Mouse (Mus musculus) bone marrow, adult 2 months (tissue): ENCODE measurements at regions not wholly inside any gene's neighbourhood (a gene's known extent, or its start where the extent isn't known, plus 50 kb on each side); places are given as distances from the start of the nearest gene placed in this dataset.

Source experiments
- H3K27ac ChIP-seq: fragments of 200-500 bp; 2 replicates; pipeline ENCODE4 v1.5.1; 2012; ENCODE audit warnings: low read depth, mild to moderate bottlenecking, control low read depth, inconsistent platforms, low read length; ENCODE audit not compliant: control insufficient read depth, poor library complexity, insufficient read depth
- H3K4me1 ChIP-seq: fragments of 200-500 bp; 2 replicates; pipeline ENCODE4 v1.6.1; 2011; ENCODE audit warnings: low read length; ENCODE audit not compliant: control insufficient read depth, insufficient read depth
- H3K4me3 ChIP-seq: fragments of 200-500 bp; replicated peaks from 2 replicates; pipeline ENCODE3; 2011; ENCODE audit warnings: mild to moderate bottlenecking, low read depth, low read length, control low read depth; ENCODE audit not compliant: control insufficient read depth
- CTCF ChIP-seq: fragments of 200-500 bp; IDR thresholded peaks from 2 replicates; pipeline ENCODE4 v1.5.1; 2011; ENCODE audit warnings: low read length, control low read depth; ENCODE audit not compliant: control insufficient read depth, insufficient read depth
- POLR2A ChIP-seq: fragments of 200-500 bp; IDR thresholded peaks from 2 replicates; pipeline ENCODE4 v1.6.1; 2011; ENCODE audit warnings: low read depth, mild to moderate bottlenecking, control low read depth, low read length, borderline replicate concordance; ENCODE audit not compliant: control insufficient read depth
- WGBS: fragments of 180-500 bp; shearing (Covaris S2); methylation state at CpG from one replicate; pipeline ENCODE4 v1.1.7; 2018; 5-methylcytosine and 5-hydroxymethylcytosine counted together

DNA sequence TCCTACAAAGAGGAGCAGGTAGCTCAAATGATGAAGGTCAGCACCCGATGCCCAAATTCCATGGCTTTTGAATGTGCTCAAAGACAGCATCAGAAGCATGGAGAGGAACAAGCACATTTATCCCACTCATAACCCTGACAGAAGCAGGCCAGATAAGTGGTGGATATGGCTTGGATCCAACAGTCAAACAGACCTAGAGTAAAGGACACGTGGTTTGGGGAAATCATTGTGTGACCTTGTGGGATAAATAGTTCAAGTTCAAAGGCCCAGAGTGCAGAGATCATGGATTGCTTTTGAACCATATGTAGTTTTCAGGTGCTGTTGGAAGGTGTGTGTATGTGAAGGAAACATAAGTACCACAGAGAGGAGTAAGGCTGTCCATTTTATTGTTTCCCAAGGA lies 94.9 kb upstream of the H2al1a start:
- Histone ChIP-seq H3K27ac (no peak overlapping the region), H3K4me3 (no peak overlapping the region), H3K4me1 (no peaks in the 10 kb centered on the region)
- 72% methylated on average over 2 of the region's 2 CpGs for WGBS
- no peak for TF ChIP-seq POLR2A
- TF ChIP-seq CTCF, result no peak

DNA sequence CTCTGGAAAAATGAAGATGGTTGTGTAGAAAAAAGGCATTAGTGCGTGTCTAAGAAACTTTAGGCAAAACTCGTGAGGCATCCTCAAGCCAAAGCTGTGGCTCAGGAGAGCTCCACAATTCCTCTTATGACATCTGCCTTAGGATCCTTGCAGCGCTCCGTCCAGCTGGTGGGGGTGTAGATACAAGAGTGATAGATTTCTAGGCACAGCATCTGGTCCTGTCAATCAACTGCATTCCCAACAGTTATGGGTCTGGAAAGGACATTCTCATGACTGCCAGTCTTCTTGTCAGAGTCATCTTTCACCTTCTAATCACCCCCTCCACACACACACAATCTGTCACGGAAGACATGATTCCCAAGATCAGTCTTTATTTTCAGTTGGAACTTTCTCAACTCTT lies 89.2 kb upstream of the H2al1a start:
- no peak for TF ChIP-seq POLR2A
- TF ChIP-seq CTCF, result no peak
- WGBS, result 69% methylated on average over 5 of the region's 5 CpGs
- Histone ChIP-seq H3K27ac (no peak overlapping the region), H3K4me1 (no peaks in the 10 kb centered on the region; the same call in 1 of the 2 replicates), H3K4me3 (no peak overlapping the region)

DNA sequence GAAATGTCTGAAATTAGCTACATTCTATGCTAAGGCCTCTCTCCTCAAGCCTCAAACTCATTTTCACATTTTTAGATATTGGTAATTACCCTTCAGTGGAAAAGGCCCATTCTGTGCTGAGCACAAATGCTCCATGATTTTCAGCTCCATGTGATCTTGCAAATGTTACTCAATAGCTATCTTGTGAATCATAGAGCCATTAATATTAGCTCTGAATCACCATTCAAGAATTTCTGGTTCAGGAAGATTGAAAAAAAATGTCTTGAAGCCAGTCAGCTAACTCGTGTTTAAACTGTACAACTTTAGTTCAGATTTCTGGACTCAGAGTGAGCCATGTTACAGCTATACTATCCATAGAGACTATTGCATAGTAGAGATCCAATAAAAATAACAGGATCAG lies 86.2 kb upstream of the H2al1a start:
- Histone ChIP-seq H3K4me3 (no peak overlapping the region), H3K27ac (no peak overlapping the region), H3K4me1 (no peaks in the 10 kb centered on the region; the same call in 1 of the 2 replicates)
- WGBS, result 62% methylated on average over 1 of the region's 1 CpGs
- no peak for TF ChIP-seq POLR2A
- TF ChIP-seq CTCF, result no peak

DNA sequence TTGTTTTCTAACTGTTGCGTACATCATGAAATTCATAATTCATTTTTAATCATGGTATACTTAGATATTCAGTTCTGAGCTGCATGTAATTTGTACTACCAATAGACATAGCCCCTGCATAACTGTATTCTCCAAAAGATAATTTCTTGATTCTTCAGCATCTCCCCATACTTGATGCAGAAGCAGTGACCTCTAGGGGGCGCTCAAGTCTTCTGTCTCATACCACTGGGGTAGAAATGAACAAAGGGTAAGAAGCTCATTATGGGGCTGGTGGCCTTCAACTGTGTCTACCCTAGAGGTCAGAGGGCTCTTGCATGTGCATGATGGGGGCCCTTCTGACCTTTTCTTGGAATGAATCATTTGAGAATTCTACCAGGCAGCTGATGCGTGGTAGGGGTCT lies 85.6 kb upstream of the H2al1a start:
- no peak for TF ChIP-seq CTCF
- TF ChIP-seq POLR2A, result no peak
- Histone ChIP-seq H3K27ac (no peak overlapping the region), H3K4me1 (no peaks in the 10 kb centered on the region; the same call in 1 of the 2 replicates), H3K4me3 (no peak overlapping the region)
- WGBS, result 54% methylated on average over 3 of the region's 3 CpGs

DNA sequence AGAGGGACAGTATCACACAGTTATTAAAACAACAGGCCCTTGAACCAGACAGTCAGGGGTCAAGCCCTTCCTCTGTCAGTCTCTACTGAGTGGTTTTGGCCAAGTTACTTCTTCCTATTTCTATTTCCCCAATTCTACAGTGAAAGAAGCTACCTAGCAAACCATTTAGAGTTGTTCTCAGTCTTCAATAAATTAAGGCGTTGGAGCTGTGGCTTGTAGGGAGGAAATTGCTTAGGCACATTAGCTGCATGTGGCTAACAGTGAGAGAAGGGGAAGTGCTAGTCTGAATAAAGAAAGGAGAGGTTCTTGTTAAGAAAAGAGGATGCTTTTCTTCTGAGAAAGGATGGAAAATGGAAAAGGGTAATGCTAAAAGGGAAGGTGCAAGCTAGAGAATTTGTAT lies 60.0 kb upstream of the H2al1a start:
- WGBS, result 12% methylated on average over 1 of the region's 1 CpGs
- TF ChIP-seq POLR2A, result no peak
- Histone ChIP-seq H3K27ac (no peak overlapping the region), H3K4me3 (no peak overlapping the region), H3K4me1 (peaks cover 2% of the 10 kb centered on the region; the same call in 1 of the 2 replicates)

DNA sequence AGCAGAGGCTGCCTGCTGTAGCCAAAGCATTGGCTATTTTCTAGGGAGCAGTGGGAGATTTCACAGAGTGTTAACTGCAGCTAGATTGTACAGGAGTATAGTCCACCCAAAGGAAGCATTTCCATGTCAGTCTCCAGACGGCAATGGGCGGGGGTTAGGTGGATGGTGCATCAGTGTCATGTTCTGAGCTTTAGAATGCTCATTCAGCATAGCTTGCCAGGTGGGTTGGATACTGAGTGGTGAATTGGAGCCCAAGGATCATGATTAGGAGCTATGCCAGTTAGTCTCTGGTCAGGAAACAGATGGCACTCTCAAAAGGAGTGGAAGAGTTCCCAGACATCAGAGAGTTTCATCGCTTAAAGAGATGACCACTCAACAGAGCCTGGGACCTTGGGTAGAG lies 53.5 kb upstream of the H2al1a start:
- 81% methylated on average over 3 of the region's 3 CpGs for WGBS
- Histone ChIP-seq H3K27ac (no peak overlapping the region), H3K4me3 (no peak overlapping the region), H3K4me1 (no peaks in the 10 kb centered on the region)
- TF ChIP-seq CTCF (no peak), POLR2A (no peak)
